Mouse (Mus musculus) layer of hippocampus, adult 2 months (tissue): ENCODE results near the gene Gm26566. TPM values are rescaled to one million over a fixed set of nuclear protein-coding genes. Genes with fewer than 3 reads are reported as not detected.
"Not testable (repeated sequence)": the region's sequence is repeated elsewhere in the genome, so short reads cannot be mapped to it uniquely, and the experiment has no call there.

Experiments used
- DNase-seq, 2 experiments: peaks; one replicate each; pipeline ENCODE4 v3.0.0; 2022; ENCODE audit warnings: low spot score in 2 of 2
- H3K27ac ChIP-seq: fragments of 200-600 bp; 2 replicates; pipeline ENCODE4 v1.8.1; 2022
- H3K4me3 ChIP-seq: fragments of 200-600 bp; 2 replicates; pipeline ENCODE4 v1.8.1; 2022; ENCODE audit warnings: mild to moderate bottlenecking
- CTCF ChIP-seq: fragments of 200-600 bp; conservative IDR thresholded peaks from 2 replicates; pipeline ENCODE4 v1.8.1; 2022; ENCODE audit warnings: antibody characterized with exemption, mild to moderate bottlenecking, moderate library complexity
- total RNA-seq, 2 experiments: library from RNA; stranded (reverse); gene quantifications; 2 replicates each; pipeline ENCODE4 v1.2.3; 2021

The Gm26566 gene
- total RNA-seq, 2 experiments from 2014 or later, result 1.3 to 1.5 TPM

- DNase-seq, result no peak
- H3K27ac ChIP-seq, result no peak overlapping the region
- H3K4me3 ChIP-seq, result no peak overlapping the region
- TF ChIP-seq CTCF, result no peak
Measured at GRCm38 (mm10) chr4:88749926-88750325, 28.3 kb downstream of the Gm26566 start.

GRCm38 (mm10) chr4:88754818-88755340 lies 33.3 kb downstream of the Gm26566 start, which contains the start of gene Gm13271:
Gm13271 (plus strand) TSS chr4:88754868.
- not testable (repeated sequence) for H3K4me3 ChIP-seq, H3K27ac ChIP-seq
- TF ChIP-seq CTCF, result peak; percentile 53
- peak; percentile 60 to 67 for DNase-seq

- DNase-seq, result not testable (repeated sequence)
- H3K27ac ChIP-seq, result peak overlapping the region; percentile 61; the same call in 1 of the 2 replicates
- peak overlapping the region; percentile 55 for H3K4me3 ChIP-seq
Measured at GRCm38 (mm10) chr4:88756581-88757513, 35.2 kb downstream of the Gm26566 start.

GRCm38 (mm10) chr4:88757628-88758031 lies 36.0 kb downstream of the Gm26566 start:
- DNase-seq, result peak; percentile 84 to 90
- H3K4me3 ChIP-seq, result peak overlapping the region; percentile 55
- H3K27ac ChIP-seq, result not testable (repeated sequence)
- TF ChIP-seq CTCF, result peak; percentile 72

GRCm38 (mm10) chr4:88758751-88759150 lies 37.1 kb downstream of the Gm26566 start:
- DNase-seq, result peak in 1 of 2 experiments; percentile 27
- not testable (repeated sequence) for H3K27ac ChIP-seq, H3K4me3 ChIP-seq

- peak in 1 of 2 experiments; percentile 13 for DNase-seq
- not testable (repeated sequence) for H3K27ac ChIP-seq
- peak within 1 kb of the TSS; percentile 30; the same call in 1 of the 2 replicates for H3K4me3 ChIP-seq
Measured at GRCm38 (mm10) chr4:88759610-88760268, 38.1 kb downstream of the Gm26566 start, which contains the start of gene Gm13283. Gm13283 (plus strand) TSS chr4:88760119.

GRCm38 (mm10) chr4:88760431-88760830 lies 38.8 kb downstream of the Gm26566 start:
- TF ChIP-seq CTCF, result peak; percentile 70
- peak; percentile 35 to 49 for DNase-seq
- H3K27ac ChIP-seq, result not testable (repeated sequence)
- peak overlapping the region; percentile 30; the same call in 1 of the 2 replicates for H3K4me3 ChIP-seq

- peak; percentile 60 to 73 for DNase-seq
- peak; percentile 43 for TF ChIP-seq CTCF
- H3K27ac ChIP-seq, H3K4me3 ChIP-seq: not testable (repeated sequence)
Measured at GRCm38 (mm10) chr4:88761776-88762175, 40.2 kb downstream of the Gm26566 start.

GRCm38 (mm10) chr4:88762341-88762740 lies 40.7 kb downstream of the Gm26566 start:
- not testable (repeated sequence) for DNase-seq, H3K27ac ChIP-seq, H3K4me3 ChIP-seq

- peak overlapping the region; percentile 29; the same call in 1 of the 2 replicates for H3K4me3 ChIP-seq
- TF ChIP-seq CTCF, result peak; percentile 71
- H3K27ac ChIP-seq, result not testable (repeated sequence)
- DNase-seq, result peak; percentile 16 to 25
Measured at GRCm38 (mm10) chr4:88763384-88764018, 41.9 kb downstream of the Gm26566 start.

Other genes starting within 250 kb of the Gm26566 start
- gene Ifnb1, start 199.0 kb upstream of the Gm26566 start, total RNA-seq, result not detected
- not detected for gene Ifna15, start 163.6 kb upstream of the Gm26566 start, total RNA-seq
- gene Ifna14, start 150.0 kb upstream of the Gm26566 start, total RNA-seq, result not detected
- not detected for gene Ifna9, start 129.4 kb upstream of the Gm26566 start, total RNA-seq
- not detected for gene Ifna12, start 118.4 kb upstream of the Gm26566 start, total RNA-seq
- gene C87499, start 87.4 kb upstream of the Gm26566 start, total RNA-seq, result not detected
- gene Ifna13, start 77.3 kb upstream of the Gm26566 start, total RNA-seq, result not detected
- gene Ifna16, start 44.9 kb upstream of the Gm26566 start, total RNA-seq, result not detected
- gene Ifna2, start 37.9 kb upstream of the Gm26566 start, total RNA-seq, result not detected
- gene Ifnab, start 30.4 kb upstream of the Gm26566 start, total RNA-seq, result not detected
- 100 to 1,000 TPM; 105 to 107 TPM for gene Klhl9, start 660 bp downstream of the Gm26566 start, total RNA-seq
- not detected for gene Gm13271, start 33.1 kb downstream of the Gm26566 start, total RNA-seq
- gene Gm13283, start 38.3 kb downstream of the Gm26566 start, total RNA-seq, result not detected
- gene Gm13290, start 52.0 kb downstream of the Gm26566 start, total RNA-seq, result not detected
- gene Gm13289, start 55.1 kb downstream of the Gm26566 start, total RNA-seq, result not detected
- not detected for gene Gm13272, start 58.0 kb downstream of the Gm26566 start, total RNA-seq
- gene Ifnz, start 60.3 kb downstream of the Gm26566 start, total RNA-seq, result not detected
- gene Gm13276, start 63.9 kb downstream of the Gm26566 start, total RNA-seq, result not detected
- not detected for gene Gm13277, start 66.8 kb downstream of the Gm26566 start, total RNA-seq
- not detected for gene Gm13278, start 69.7 kb downstream of the Gm26566 start, total RNA-seq
- not detected for gene Gm13275, start 72.7 kb downstream of the Gm26566 start, total RNA-seq
- not detected for gene Gm13279, start 75.6 kb downstream of the Gm26566 start, total RNA-seq
- not detected for gene Gm13285, start 77.9 kb downstream of the Gm26566 start, total RNA-seq
- gene Gm13287, start 81.4 kb downstream of the Gm26566 start, total RNA-seq, result not detected
- not detected for gene Gm13288, start 83.7 kb downstream of the Gm26566 start, total RNA-seq
- gene Ifna7, start 94.4 kb downstream of the Gm26566 start, total RNA-seq, result not detected
- not detected for gene Ifna11, start 98.2 kb downstream of the Gm26566 start, total RNA-seq
- not detected for gene Ifna6, start 105.6 kb downstream of the Gm26566 start, total RNA-seq
- not detected for gene Ifna5, start 113.7 kb downstream of the Gm26566 start, total RNA-seq
- not detected for gene Ifna4, start 120.1 kb downstream of the Gm26566 start, total RNA-seq
- gene Ifna1, start 128.3 kb downstream of the Gm26566 start, total RNA-seq, result not detected
- gene Ifne, start 158.4 kb downstream of the Gm26566 start, total RNA-seq, result not detected